Mouse (Mus musculus) spleen, adult 12 weeks (tissue): ENCODE measurements around the gene Cxadr.
"Not testable (repeated sequence)": the region's sequence is repeated elsewhere in the genome, so short reads cannot be mapped to it uniquely, and the experiment has no call there.

Experiments used
- DNase-seq: peaks from one replicate; pipeline ENCODE4 v3.0.0; 2022; ENCODE audit warnings: low spot score

The Cxadr gene

DNA sequence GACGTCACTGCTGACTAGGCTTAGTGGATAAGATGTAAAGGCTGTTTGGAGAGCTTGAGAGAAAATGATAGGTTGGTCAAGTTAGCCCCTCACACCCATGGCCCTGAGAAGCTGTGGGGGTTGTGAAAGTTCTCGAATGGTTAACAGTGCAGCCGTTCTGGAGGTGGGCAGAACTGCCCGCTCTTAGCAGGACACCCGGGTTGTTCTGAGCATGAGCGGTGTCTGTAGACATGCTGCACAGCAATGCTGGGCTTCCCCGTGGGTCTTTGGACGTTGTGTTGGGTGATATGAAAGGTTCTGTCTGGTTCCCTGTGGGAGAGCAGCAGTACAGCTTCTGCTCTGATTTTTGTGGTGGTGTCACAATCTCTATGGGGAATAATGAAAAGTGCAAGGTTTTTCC, 5.3 kb downstream of the Cxadr start:
- no peak for DNase-seq

DNA sequence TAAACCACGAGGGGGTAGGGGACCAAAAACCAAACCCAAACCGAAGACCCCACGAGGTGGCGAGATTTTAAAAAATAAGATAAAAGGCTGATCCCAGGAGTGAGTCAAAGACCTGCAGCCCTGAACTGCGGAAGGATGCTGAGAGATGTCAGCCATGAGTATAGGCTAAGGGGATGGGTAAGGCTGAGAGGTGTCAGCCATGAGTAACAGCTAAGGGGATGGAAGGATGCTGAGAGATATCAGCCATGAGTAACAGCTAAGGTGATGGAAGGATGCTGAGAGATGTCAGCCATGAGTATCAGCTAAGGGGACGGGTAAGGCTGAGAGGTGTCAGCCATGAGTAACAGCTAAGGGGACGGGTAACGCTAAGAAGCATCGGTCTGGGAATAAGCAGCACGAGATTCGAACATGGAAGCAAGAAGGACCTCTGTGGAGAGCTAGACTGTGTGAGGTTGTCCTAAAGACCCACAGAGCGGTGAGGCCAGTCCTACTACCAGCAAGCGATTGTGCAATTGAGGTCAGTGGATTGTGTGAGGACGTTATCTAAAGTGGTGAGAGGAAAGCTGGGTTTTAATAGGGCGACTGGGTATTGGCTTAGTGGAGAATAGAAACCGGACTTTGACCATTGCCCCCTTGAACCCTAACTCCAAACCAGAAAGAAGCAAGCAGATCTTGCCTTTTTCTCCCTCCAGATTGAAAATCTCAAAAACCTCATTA, 6.3 kb downstream of the Cxadr start:
- no peak for DNase-seq

DNA sequence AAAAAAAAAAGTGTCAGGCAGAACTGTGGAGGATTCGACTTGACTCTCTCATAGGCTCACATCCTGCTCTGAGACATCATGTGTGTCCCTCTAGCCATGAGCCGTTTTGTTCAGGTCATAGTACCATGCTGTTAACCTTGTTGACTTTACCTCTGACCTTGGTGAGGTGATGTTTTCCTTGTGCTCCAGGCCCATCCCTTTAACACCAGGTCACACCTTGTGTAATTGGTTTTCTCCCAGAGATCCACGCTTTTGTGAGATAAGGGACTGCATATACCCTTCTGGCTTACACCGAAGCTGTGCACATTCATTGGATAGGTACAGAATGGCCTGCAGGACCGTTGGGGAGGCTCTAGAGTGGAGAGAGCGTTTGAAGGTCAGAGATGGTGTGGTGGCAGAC, 8.0 kb downstream of the Cxadr start:
- DNase-seq = no peak

DNA sequence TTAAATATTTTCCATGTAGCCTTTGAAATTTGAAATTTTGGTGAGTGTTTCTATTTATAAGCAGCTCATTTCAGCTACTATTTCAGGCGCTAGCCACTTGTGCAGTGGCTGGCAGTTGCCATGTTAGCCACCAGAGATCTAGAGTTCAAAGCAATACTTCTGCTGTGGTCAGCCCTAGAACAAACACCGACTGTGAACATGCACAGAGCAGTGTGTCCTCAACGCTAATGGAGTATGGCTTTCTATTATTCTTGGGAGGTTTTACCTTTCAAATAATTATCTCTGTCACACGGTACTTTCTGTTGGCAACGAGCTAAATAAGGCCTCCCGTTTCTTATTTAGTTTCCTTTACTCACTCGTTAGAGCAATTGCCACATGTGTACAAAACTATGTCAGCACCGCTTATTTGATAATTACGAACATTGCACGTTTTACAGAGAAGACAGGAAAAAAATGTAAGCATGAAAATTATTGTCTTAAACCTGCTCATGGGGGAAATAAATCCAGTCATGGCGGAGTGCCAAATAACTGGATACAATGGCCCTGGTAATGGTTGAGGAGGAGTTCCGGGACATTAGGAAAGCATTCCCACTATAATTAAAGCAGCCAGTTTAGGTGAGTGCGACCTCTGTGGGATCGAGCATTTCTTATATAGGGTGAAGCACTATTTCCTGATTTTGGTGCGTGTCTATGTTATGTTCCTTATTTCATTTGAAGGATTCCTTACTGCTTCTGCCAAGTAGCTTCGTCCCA, 12.0 kb downstream of the Cxadr start:
- no peak for DNase-seq

DNA sequence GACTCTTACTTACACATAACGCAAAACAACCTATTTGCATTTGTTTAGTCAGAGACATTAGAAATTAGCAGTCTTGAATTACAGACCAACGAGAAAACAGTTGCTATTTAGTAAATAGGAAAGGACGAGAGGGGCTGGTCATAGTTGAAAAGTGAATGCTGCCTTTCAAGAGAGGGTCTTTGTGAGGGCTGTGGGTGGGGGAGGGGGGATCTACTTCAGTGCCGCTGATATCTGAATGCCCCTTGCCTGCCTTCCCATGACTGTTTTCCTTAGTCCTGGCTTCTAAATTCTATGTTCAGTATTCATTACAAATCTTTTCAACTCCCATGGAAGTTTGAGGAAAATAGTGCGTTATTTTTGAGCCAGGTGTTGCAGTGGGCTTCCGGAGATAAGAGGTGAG, 12.7 kb downstream of the Cxadr start:
- no peak for DNase-seq

DNA sequence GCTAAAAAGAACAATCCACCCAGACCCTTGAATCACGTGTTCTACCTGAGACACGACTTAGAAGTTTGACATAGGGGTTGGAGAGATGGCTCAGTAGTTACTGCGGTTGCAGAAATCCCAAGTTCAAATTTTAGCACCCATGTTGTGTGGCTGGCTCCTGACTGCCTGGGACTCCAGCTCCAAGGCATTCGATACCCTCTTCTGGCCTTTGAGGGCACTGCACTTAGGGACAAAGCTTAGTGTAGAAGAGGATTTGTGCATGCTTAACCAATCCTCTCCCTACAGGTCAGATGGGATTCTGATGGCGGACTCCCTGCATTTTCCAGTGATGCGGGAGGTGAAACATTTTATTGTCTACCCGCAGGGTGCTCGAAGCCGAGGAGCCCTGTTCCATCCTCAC, 15.6 kb downstream of the Cxadr start:
- DNase-seq = no peak

DNA sequence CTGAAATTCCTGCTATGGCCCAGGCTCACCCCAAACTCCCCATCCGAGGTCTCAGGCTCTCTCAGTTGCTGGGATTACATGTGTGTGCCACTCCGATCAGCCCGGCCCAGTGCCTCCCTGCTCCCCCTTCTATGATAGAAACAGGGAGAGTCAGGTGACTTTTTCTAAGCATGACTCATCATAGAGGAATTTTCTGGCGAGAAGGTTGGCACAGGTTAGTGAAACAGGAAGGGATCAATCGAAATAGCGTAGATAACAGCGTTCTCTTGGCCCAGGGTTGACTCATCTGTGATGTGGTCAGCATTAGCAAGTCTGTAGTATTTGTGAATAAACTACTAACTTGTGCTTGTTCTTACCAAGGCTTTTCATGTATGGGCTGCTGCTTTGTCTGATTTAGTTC, 16.7 kb downstream of the Cxadr start:
- DNase-seq = no peak

DNA sequence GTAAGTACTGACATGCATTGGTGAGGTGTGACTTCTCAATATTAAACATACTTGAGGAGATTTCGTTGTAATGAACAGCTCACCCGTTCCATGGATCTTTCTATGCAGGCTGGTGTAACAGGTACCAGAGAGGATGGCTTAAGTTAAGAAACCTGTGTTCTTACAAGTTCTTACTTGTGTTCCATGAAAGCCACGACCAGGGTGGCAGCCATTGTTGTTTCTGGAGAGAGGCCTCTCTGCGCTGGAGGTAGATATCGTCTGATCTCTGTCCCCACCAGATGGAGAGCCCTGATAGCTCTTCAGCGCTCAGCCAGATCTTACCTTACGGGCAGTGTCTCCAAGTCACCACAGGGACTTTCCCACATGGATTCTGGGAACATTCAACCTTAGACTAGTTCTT, 18.4 kb downstream of the Cxadr start:
- no peak for DNase-seq

DNA sequence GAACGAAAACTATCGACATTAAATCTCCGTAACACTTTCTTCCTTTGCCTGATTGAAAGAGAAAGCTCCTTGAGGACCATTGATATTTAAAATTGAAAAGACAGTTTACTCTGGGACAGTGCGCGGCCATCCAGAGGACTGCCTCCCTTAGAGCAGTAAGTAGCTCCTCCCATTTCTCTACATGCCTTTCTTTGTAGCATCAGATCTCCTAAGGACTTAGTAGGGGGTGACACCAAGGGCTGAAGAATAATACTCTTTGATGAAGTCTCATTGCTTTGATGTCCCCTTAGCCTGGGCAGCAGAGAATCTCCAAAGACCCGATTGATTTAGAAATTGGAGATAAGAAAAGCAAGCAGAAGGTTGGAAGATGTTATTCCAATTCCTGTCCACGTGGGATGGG, 20.3 kb downstream of the Cxadr start:
- no peak for DNase-seq

DNA sequence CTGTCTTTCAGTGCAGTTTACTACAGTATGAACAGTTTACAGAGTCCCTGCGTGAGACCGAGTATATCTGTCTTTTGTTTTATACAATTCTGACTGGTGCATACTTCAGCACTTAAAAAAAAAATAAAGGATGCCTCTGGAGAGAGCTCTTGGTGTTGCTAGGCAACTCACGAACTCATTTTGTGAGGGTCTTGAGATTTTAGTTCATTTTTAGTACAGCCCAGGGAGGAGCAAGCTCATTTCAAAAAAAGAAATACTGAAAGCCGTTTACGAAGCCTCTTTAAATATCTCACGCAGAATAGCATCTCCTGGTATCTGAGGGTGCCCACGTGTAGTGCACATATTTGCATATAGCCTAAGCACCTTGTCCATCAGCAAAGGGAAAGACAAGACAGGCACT, 20.9 kb downstream of the Cxadr start:
- no peak for DNase-seq

DNA sequence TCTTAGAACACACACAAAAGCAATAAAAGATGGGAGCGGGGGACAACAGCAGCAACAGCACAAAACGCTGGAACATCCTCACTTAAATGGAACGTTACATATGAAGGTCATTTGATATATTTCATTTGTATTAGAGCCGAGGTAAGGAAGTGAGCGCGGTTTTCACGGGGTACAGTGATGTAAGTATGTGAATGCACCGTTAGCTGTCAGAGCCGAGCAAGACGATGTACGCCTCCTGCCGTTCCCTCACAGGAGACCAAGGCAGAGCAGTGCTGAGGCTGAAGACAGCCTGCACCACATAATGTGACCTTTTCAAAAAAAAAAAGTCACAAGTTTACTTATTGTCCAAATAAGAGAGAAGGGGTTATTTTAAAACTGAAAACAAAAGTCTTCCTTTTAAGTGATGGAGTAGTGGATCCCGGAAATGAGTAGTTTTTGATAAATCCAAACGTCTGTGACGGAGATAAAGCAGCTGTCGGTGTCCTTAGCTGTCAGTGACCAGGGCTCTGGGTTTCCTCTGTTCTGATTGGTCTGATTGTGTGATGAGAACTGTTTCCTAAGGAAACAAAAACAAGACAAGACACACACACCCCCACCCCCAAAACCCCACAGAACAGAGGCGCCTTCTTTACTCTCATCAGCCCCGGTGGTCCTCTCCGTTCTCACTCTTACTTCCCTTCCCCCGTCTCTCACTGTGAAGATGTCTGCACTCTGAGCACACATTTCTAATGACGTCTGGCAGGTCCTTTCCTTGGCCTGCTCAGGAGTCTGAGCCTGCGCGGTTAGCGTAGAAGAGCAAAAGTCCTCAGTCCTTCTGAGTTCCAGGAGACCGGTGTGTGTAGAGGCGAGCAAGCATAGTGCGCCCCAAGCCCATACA, 24.9 kb downstream of the Cxadr start:
- no peak for DNase-seq

DNA sequence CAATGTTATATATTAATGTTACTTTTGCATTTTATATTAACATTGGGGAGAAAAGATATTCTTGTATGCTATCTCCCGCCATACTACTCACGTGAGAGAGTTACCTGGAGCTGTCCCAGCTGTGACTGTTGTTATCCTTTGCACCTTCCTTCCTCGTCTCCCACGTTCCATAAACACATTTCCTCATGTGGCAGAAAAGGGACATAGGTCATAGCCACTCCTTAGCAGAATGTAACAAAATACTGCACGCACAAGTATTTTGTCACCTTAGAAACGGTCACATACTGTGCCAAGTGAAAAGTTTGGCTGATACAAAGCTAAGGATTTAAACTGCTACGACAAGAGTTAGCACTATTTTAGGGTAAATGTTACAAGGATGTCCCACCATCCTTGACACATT, 26.3 kb downstream of the Cxadr start:
- no peak for DNase-seq

DNA sequence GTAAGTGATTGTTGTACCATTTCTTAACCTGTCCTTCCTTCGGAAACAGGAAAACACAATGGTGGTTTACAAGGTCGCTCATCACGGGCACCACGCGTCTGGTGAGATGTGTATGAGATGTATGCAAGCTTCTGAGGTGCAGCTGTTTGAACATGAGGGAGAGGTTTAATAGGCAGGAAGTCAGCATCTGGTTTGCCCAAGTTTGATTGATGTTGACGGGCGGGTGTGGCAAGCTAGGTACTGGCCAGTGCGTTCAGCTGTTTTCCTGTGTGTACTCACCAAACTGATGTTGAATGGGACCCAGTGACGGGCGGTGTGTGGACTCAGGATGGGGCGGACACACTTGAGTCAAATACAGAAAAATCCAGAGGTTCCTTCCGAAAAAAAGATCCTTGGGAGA, 26.7 kb downstream of the Cxadr start:
- no peak for DNase-seq

DNA sequence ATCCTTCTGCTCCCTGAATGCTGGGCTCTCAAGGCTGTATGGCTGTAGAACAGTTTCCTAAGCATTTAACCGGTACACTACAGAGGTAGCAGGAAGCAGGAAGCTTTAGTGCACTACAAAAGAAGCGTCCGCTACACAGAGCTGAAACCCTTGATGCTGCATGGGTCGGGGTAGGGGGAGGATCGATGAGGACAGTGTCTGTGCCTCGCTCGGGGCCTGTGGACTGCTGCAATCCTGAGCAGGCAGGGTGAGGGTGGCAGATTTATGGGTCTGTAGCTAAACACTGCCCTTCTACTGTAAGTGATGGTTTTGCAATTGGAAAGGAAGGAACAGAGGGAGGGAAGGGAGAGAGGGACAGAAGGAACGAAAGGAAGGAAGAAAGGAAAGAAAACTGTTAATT, 35.9 kb downstream of the Cxadr start:
- no peak for DNase-seq

DNA sequence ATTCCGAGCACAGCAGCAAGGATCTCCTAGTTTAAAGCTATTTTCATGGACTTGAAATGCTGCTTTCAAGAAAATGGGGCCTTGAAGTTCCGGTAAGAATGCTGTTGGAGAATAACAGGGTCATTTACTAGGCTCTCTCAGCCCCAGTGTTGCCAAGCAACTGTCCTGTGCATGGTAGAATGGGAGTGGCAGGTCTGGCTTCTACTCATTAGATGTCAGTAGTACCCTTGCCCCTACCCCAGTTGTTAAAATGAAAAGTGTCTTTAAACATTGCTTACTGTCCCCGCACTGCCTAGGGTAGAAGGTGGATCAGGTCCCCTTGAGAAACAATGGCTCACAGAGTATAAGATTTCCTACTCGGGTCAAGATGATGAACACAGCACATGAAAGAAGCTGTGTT, 40.1 kb downstream of the Cxadr start:
- no peak for DNase-seq

DNA sequence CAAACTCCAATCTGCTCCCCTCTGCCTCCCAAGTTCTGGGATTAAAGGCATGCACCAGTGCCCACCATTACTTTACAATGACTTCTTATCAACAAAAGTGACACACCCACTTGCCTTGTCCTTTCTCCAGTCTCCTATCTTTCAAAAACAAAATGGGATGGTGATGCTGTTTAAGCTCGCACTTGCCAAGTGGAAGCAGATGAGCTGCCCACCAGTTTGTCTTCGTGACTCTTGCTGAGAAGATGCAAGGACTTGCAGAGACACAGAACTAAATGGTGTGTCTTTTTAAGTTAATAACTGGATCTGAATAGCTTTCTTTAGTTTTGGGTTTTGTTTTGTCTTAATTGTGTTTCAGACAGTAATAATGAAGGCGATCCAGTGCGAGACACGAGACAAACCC, 41.5 kb downstream of the Cxadr start:
- no peak for DNase-seq

DNA sequence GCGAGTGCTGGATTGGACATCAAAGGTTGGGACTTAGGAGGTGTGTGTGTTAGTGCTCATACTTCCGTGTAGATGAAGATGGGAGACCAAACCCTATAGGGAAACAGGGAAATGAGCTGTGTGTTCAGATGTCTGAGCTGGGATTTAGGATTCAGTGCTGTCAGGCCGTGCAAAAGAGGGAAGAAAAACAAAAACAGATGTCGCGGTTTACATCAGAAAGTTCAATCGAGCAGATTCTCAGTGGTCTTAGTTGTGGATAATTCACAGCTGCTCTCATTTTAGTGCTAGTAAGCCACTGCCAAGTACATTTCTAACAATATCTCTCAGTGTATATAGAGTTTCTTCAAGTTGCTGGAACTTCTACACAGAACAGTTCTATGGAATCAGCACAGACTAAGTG, 42.5 kb downstream of the Cxadr start:
- DNase-seq = no peak

DNA sequence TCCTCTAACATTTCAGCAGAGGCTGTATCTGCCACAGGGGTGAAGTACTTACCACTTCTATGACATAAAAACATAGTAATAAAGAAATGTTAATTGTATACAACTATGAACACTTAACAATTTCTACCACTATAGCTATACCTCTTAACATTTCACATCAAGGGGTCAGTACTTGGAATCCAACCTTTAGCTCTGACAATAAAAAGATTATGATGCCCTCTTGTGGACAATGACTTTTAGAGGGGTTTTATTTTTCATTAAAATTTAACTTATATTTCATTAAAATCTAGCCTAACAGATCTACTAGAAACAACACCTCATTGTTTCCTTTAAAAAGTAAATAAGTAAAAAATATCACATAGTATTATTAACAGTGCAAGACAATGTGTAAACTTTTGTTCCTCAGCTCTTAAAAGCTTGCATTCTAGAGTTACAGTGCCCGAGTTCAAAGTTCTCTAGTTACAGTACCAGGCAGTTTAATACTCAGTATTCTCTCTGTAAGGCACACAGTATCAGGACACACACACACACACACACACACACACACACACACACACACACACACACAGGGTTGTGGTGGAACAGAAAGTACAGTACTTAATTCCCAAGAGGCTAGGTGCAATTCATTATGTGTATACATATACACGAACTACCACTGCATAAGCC, 45.5 kb downstream of the Cxadr start:
- DNase-seq = no peak

DNA sequence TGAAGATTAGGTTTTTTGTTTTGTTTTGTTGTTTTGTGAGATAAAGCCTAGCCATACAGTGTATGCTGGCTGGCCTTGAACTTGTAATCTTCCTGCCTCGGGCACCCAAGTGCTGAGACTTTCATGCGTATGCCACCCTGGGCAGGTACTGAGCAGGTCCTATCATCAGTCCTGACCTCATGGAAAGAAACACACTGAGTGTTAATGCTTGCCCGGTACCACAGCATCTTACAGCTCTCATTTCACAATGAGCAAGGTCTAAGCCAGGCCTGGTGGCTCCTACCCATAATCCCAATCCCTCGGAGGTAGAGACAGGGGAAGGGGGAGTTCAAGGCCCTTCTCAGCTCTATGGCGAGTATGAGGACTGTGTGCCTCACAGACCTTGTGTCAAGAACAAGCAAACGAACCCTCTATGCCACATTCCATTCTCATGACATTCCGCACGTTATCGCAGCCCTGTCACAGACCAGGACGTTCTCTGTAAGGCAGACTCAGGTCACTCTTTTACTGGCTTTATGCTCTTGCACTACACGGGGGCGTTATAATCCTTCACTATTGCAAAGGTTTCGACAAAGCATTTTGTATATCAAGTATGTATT, 46.1 kb downstream of the Cxadr start:
- no peak for DNase-seq

DNA sequence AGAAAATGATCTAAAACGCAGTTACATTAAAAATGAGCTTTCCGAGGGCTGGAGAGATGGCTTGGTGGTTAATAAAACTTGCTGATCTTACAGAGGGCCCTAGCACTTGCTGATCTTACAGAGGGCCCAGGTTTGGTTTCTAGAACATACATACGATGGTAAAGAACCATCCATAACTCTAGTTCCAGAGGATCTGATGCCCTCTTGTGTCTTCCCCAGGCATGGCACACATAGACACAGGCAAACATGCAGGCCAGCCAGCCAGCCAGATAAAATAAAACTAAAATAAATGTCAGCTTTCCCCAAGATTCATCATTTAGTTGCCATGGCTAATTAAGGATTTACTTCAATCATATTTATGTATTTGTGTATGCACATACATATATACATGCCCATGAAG, 56.5 kb downstream of the Cxadr start:
- DNase-seq = no peak

DNA sequence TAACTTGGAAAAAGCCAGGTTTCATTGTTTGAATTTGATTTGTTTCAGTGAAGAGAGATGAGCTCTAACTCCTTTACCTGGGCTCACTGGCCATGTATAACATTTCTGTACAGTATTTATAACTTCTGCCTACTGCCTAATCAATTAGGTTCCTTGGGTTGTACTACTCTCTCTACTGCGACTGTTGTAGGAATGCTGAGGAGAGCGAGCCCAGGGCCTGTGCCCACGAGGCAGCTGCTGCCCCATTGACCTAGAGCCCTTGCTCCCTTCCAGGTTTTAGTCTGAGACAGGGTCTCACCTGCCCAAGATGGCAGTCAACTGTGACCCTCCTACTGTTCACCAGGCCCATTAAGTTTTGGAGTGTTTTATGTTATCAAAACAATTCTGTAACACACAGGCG, 60.2 kb downstream of the Cxadr start:
- DNase-seq = no peak

DNA sequence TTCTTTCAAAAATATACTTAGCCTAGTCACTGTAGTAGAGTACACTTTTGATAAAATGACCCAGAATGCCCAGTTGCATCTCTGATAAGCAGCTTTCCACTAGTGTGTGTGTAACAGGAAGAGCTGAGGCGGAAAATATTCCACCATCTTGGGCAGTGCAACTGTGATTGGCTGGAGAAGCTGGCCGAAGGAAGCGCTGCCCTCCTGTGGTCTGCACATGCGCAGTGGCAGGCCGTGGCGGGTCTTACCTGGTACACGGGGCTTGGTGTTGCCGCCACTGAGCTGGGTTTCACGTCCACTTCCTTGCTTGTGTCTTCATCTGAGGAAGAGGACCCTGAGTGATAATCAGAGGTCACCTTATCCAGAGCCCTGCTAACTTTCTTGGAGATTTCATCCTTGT, 63.3 kb downstream of the Cxadr start:
- not testable (repeated sequence) for DNase-seq
